Mouse (Mus musculus): ENCODE data around the gene Slc9a2. TPM values are rescaled to one million over a fixed set of nuclear protein-coding genes. Genes with fewer than 3 reads are reported as not detected.

The Slc9a2 gene
- 12.2 and 13.9 TPM in 2 replicates for polyA plus RNA-seq (2015; fragmentation: Nextera tagmentation; extraction: Ambion mirVana)

DNA sequence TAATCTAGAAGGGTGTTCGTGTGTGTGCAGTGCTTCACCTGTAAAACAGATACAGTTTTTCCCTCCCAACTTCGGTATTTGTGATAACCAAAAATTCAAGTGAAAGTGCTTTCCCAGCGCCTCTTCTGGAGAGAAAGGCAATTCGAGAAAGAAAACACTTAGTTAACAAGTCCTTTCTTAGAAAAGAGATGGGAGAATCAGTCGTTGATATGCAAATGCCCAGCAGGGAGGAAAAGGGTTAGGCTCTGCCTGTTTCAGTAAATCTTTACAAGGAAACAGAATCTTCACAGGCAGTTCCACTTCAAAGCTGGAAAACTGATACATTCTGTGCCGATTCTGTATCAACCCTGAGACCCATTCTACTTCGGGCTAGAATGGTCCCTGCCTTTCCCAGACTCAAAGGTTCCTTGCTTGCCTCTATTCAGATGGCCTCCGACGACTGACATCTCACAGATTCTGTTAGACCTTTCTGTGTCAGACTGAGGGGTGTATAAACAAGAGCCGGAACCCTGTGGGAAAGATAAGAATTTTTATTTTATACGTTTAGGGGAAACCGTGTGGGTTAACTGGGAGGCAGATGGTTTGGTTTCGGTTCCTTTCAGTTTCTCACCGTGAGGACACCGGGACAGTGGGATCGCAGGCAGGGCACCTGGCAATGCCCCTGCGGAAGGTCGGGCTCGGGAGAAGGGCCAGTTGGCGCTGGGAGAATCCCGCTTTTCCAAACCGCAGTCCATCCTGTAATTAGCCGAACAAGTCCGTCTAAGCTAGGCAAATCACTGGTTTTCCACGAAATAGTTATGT lies at the start of gene Slc9a2:
TSS of gene Slc9a2 (plus strand) at position 508 of the 801 bp plus-strand sequence.

GRCm38 (mm10) chr1:40790324-40791141 lies 110.2 kb downstream of the Slc9a2 start, which contains the start of gene Mfsd9:
Mfsd9 (minus strand) TSS chr1:40790687.

GRCm38 (mm10) chr1:40805351-40805750 lies 125.0 kb downstream of the Slc9a2 start, which contains the start of gene Tmem182:
Tmem182 (plus strand) TSS chr1:40805601.

Other genes with a start within 250 kb of the Slc9a2 start
- gene Il18r1, start 215.0 kb upstream of the Slc9a2 start, polyA plus RNA-seq (2015; fragmentation: Nextera tagmentation; extraction: Ambion mirVana) = 0.24 and 0.27 TPM in 2 replicates
- 0.07 and 0.08 TPM in 2 replicates for gene Il18rap, start 165.2 kb upstream of the Slc9a2 start, polyA plus RNA-seq (2015; fragmentation: Nextera tagmentation; extraction: Ambion mirVana)
- gene Slc9a4, start 100.5 kb upstream of the Slc9a2 start, polyA plus RNA-seq (2015; fragmentation: Nextera tagmentation; extraction: Ambion mirVana) = 0.10 and 0.12 TPM in 2 replicates
- gene Mfsd9, start 110.1 kb downstream of the Slc9a2 start, polyA plus RNA-seq (2015; fragmentation: Nextera tagmentation; extraction: Ambion mirVana) = 1.4 TPM in 2 replicates
- 132 and 166 TPM in 2 replicates for gene Tmem182, start 125.0 kb downstream of the Slc9a2 start, polyA plus RNA-seq (2015; fragmentation: Nextera tagmentation; extraction: Ambion mirVana)